Mouse (Mus musculus) spleen, adult 10 weeks (tissue): Measurements from ENCODE around the gene Olfr893. TPM values are rescaled to one million over a fixed set of nuclear protein-coding genes. Genes with fewer than 3 reads are reported as not detected.

Experiments used
- polyA plus RNA-seq: library from polyadenylated mRNA; stranded (reverse); fragments of 350-450 nt; fragmentation: Illumina TruSeq; extraction: RNeasy Lipid Tissue Mini Kit (QIAGEN cat#74804); gene quantifications from one replicate; pipeline ENCODE4 v1.2.3, GENCODE M21; 2015; ENCODE audit warnings: low replicate concordance; ENCODE audit not compliant: insufficient read depth

Gene Olfr893
- polyA plus RNA-seq = not detected

GRCm38 (mm10) chr9:38208065-38208464 is at the start of gene Olfr893:
TSS of gene Olfr893 (plus strand) at chr9:38208365.

GRCm38 (mm10) chr9:38180721-38181120 is 27.4 kb upstream of the Olfr893 start, which contains the start of gene Olfr891:
TSS of gene Olfr891 (minus strand) at chr9:38180821.

GRCm38 (mm10) chr9:38217755-38218154 is 9.6 kb downstream of the Olfr893 start, which contains the start of gene Olfr894:
TSS of gene Olfr894 (plus strand) at chr9:38218055.

GRCm38 (mm10) chr9:38252474-38252873 is 44.3 kb downstream of the Olfr893 start, which contains the start of gene Olfr143:
TSS of gene Olfr143 (plus strand) at chr9:38252774.

Other genes starting within 250 kb of the Olfr893 start
- gene Olfr881, start 216.5 kb upstream of the Olfr893 start, polyA plus RNA-seq = not detected
- gene Olfr883, start 182.6 kb upstream of the Olfr893 start, polyA plus RNA-seq = not detected
- gene Olfr884, start 161.8 kb upstream of the Olfr893 start, polyA plus RNA-seq = not detected
- gene Olfr885, start 147.0 kb upstream of the Olfr893 start, polyA plus RNA-seq = not detected
- gene Olfr887, start 124.3 kb upstream of the Olfr893 start, polyA plus RNA-seq = not detected
- not detected for gene Olfr888, start 100.2 kb upstream of the Olfr893 start, polyA plus RNA-seq
- gene Olfr889, start 93.2 kb upstream of the Olfr893 start, polyA plus RNA-seq = not detected
- gene Olfr890, start 65.8 kb upstream of the Olfr893 start, polyA plus RNA-seq = not detected
- not detected for gene Olfr891, start 27.5 kb upstream of the Olfr893 start, polyA plus RNA-seq
- not detected for gene Olfr894, start 9.7 kb downstream of the Olfr893 start, polyA plus RNA-seq
- not detected for gene Olfr143, start 44.4 kb downstream of the Olfr893 start, polyA plus RNA-seq
- gene Olfr895, start 59.5 kb downstream of the Olfr893 start, polyA plus RNA-seq = not detected
- not detected for gene Olfr896-ps1, start 82.7 kb downstream of the Olfr893 start, polyA plus RNA-seq
- not detected for gene Olfr25, start 120.7 kb downstream of the Olfr893 start, polyA plus RNA-seq
- not detected for gene Olfr898, start 140.0 kb downstream of the Olfr893 start, polyA plus RNA-seq
- not detected for gene Olfr250, start 158.5 kb downstream of the Olfr893 start, polyA plus RNA-seq
- gene Olfr251, start 168.7 kb downstream of the Olfr893 start, polyA plus RNA-seq = not detected
- not detected for gene Olfr147, start 193.3 kb downstream of the Olfr893 start, polyA plus RNA-seq
- not detected for gene Olfr901, start 221.1 kb downstream of the Olfr893 start, polyA plus RNA-seq
- gene Olfr902, start 239.3 kb downstream of the Olfr893 start, polyA plus RNA-seq = not detected